Mouse (Mus musculus): ENCODE data around the gene Ulk4. TPM values are rescaled to one million over a fixed set of nuclear protein-coding genes. Genes with fewer than 3 reads are reported as not detected.

The Ulk4 gene
- polyA plus RNA-seq, 1 experiment from 2014 or later, result 179 TPM

DNA sequence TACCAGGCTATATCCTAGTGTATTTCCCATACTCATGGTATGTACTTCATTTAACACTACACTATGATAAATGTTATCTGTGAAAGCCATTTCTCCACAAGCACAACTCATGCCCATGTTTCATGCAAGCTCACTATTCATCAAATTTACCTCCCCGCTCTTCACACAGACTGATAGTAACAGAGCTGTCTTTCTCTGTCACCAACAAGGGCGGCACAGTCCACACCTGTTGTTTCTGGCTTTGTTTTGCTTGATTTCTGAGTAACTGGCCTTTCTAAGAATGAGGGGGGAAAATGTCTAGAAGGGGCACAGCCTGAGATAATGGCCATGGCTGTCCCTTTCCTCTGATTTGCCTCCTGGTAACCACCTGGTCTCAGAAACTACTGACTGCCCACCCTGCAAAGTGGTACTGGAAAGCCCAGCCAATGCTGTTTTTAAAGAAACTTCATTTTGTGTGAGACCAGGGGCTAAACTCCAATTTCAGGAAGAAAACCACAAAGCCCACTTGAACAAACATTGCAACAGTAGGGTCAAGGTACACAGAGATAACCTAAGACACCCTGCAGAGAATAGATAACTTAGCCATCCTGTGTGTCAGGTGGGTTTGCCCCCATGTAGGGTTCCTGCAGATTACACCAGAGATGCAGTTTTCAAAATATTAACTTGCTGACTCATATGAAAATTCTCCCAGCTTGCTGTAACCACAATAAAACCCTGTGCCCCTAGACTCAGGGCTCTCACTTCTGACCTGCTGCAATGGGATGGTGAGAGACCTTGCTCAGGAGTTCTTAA, 258.3 kb downstream of the Ulk4 start:
- Histone ChIP-seq H3K9me3 (no peaks in the 10 kb centered on the region), H3K4me3 (replicated peaks) (no peak overlapping the region), H3K9ac (no peak overlapping the region), H3K27ac (no peak overlapping the region), H3K27me3 (replicated peaks) (no peaks in the 10 kb centered on the region), H3K4me1 (0 out of 2 replicates have a peak, but pooled peaks cover 6% of the 10 kb centered on the region), H3K4me2 (no peak overlapping the region), H3K36me3 (no peaks in the 10 kb centered on the region)
- no peak for ATAC-seq (ENCODE audit: insufficient read depth, low FRiP score, low read depth)
- 85% methylated on average over 2 of the region's 2 CpGs for WGBS

DNA sequence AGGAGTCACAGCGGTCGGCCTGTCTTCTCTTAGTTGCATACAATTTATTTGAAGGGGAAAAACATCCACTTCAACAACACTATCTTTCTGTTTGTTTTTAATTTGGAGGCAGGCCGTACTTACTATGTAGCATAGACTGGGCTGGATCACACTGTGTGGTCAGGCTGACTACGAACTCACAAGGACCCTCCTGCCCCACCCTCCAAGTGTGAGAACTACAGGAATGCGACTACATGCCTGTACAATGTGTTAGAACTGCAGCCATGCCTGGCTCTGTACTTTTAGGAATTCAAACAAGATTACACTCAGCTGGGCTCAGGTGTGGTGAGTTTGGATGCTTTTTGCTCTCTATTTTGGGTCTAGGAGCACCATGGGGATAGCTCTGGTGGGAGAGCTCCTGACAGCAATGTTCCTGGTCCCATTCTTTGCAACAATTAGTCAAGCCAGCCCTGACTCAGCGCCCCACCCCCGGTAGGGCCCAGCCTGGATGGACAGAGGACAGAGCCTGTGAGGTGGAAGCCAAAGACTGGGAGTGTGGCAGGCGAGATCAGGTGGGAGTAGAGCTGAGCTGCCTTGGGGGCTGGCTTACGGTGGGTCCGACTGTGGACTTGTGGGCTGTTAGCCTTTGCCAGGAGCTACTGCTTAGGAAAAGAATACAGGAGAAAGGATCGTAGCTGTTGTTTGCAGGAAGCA, 261.0 kb downstream of the Ulk4 start:
- H3K27ac ChIP-seq, result 0 out of 2 replicates have a peak overlapping the region, but pooled peaks have one; percentile 7
- 54% methylated on average over 11 of the region's 11 CpGs for WGBS
- H3K9ac ChIP-seq, result no peak overlapping the region
- H3K36me3 ChIP-seq, result no peaks in the 10 kb centered on the region
- no peak overlapping the region for H3K4me2 ChIP-seq
- no peaks in the 10 kb centered on the region for H3K27me3 ChIP-seq (replicated peaks)
- ATAC-seq (ENCODE audit: insufficient read depth, low FRiP score, low read depth), result no peak
- 0 out of 2 replicates have a peak, but pooled peaks cover 6% of the 10 kb centered on the region for H3K4me1 ChIP-seq
- no peak overlapping the region for H3K4me3 ChIP-seq (replicated peaks)
- no peaks in the 10 kb centered on the region for H3K9me3 ChIP-seq

DNA sequence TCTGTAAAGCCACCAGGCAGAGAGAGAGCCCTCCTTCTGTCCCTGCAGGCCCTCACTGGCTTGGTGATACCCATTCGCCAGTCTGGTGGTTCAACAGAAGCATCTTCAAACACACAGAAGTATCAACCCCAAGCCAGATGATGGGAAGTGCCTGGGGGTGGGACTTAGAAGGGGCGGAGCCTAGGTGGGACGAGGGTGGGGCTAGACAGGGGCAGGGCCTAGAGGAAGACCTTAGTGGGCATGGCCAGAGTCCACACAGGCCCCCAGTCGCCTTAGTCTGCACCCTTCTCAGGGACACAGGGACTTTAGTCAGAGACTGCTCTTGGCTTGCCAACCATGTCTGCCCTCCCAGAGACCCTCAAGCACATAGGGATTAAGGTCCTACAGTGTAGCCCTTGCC, 265.5 kb downstream of the Ulk4 start:
- Histone ChIP-seq H3K4me1 (0 out of 2 replicates have a peak, but pooled peaks cover 6% of the 10 kb centered on the region), H3K36me3 (no peaks in the 10 kb centered on the region), H3K27ac (no peak overlapping the region), H3K27me3 (replicated peaks) (no peaks in the 10 kb centered on the region), H3K4me3 (replicated peaks) (no peak overlapping the region), H3K4me2 (no peak overlapping the region), H3K9ac (no peak overlapping the region), H3K9me3 (no peaks in the 10 kb centered on the region)
- WGBS, result 41% methylated on average over 4 of the region's 4 CpGs
- no peak; the same call in 1 of the 2 replicates for ATAC-seq (ENCODE audit: insufficient read depth, low FRiP score, low read depth)

DNA sequence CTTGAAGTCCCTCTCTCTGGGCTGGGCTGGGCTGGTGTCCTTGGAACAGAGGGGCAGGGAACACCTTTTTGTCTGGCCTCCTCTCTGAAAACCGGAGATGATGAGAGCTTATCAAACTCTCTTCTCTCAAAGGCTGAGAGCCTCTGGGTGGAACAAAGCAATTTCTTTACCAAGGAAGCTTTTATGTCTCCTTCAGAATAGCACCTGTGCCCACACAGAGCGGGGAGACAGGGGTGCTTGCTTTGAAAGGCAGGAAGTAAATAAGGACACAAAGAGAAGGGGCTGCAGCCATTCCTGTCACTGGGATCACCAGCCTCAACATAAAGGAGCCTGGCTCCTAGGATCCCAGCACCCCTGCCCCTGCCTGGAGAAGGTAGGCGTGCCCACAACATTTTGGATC, 266.5 kb downstream of the Ulk4 start:
- H3K4me3 ChIP-seq (replicated peaks), result no peak overlapping the region
- no peaks in the 10 kb centered on the region for H3K4me1 ChIP-seq
- no peaks in the 10 kb centered on the region for H3K36me3 ChIP-seq
- WGBS, result 60% methylated on average over 3 of the region's 3 CpGs
- H3K4me2 ChIP-seq, result no peak overlapping the region
- H3K27me3 ChIP-seq (replicated peaks), result no peaks in the 10 kb centered on the region
- H3K9ac ChIP-seq, result no peak overlapping the region
- H3K9me3 ChIP-seq, result no peaks in the 10 kb centered on the region
- H3K27ac ChIP-seq, result no peak overlapping the region
- no peak for ATAC-seq (ENCODE audit: insufficient read depth, low FRiP score, low read depth)

DNA sequence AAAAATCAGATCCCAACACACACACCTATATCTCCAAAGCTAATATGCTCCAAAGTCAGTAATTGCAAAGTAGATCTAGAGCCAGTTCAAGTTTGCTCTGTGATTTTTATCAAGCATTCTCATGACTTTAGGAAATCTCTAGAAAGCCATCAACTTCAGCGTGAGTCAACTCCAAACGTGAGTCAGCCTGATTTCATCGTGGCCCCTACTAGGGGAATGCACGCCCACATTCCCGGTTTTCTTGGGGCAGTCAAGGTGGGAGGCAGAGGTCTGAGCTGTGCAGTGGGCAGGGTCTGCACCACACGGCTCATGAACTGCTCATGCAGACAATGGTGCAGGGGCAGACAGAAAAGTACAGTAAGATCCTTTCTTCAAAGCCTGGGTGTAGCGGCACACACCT, 271.0 kb downstream of the Ulk4 start:
- H3K9ac ChIP-seq, result no peak overlapping the region
- H3K4me2 ChIP-seq, result no peak overlapping the region
- H3K36me3 ChIP-seq, result no peaks in the 10 kb centered on the region
- 66% methylated on average over 7 of the region's 7 CpGs for WGBS
- H3K4me3 ChIP-seq (replicated peaks), result no peak overlapping the region
- ATAC-seq (ENCODE audit: insufficient read depth, low FRiP score, low read depth), result no peak
- no peaks in the 10 kb centered on the region for H3K9me3 ChIP-seq
- no peak overlapping the region for H3K27ac ChIP-seq
- H3K27me3 ChIP-seq (replicated peaks), result no peaks in the 10 kb centered on the region
- H3K4me1 ChIP-seq, result 0 out of 2 replicates have a peak, but pooled peaks cover 10% of the 10 kb centered on the region

DNA sequence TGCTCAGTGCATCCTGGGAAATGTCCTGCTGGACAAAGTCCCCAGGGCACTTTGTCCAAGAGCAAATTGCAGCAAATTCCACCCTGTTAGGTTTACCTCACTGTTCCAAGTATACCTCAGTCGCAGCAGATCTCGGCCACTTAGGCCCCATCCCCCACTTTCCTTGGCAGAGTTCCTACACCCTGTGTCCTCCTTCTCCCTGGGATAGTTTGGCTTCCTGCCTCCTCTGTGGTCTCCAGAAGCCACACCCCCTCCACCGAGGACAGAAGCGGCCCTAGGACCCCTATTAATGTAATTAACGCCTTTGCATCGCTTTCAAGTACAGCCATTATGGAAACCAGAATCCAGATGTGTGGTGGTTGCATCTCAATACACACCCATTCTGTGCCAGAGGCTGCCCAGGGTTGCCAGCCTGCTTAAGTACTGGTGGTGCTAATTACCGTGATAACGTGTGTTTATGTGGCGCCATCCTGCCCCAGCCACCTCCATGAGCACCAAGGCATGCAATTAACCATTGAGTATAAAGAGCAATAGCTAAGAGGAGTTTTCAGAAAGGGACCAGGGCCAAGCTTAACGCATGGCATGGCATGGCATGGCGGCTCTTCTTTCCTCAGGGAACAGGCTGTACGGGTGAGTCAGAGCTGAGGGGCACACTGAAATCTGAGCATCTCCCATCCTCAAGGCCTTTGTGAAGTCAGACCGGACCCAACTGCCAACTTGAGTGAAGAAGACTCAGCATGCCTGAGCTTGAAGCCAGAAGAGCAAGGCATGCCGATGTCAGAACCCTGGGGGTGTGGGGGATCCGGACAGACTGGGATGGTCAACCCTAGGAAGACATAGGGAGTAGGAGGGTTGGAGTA, 275.1 kb downstream of the Ulk4 start:
- Histone ChIP-seq H3K4me1 (peaks cover 22% of the 10 kb centered on the region), H3K27me3 (replicated peaks) (no peaks in the 10 kb centered on the region), H3K9ac (no peak overlapping the region), H3K9me3 (no peaks in the 10 kb centered on the region), H3K27ac (0 out of 2 replicates have a peak overlapping the region, but pooled peaks have one; percentile 75), H3K4me3 (replicated peaks) (no peak overlapping the region), H3K36me3 (no peaks in the 10 kb centered on the region), H3K4me2 (no peak overlapping the region)
- ATAC-seq (ENCODE audit: insufficient read depth, low FRiP score, low read depth), result peak; percentile 37; the same call in 1 of the 2 replicates
- 68% methylated on average over 15 of the region's 15 CpGs for WGBS

DNA sequence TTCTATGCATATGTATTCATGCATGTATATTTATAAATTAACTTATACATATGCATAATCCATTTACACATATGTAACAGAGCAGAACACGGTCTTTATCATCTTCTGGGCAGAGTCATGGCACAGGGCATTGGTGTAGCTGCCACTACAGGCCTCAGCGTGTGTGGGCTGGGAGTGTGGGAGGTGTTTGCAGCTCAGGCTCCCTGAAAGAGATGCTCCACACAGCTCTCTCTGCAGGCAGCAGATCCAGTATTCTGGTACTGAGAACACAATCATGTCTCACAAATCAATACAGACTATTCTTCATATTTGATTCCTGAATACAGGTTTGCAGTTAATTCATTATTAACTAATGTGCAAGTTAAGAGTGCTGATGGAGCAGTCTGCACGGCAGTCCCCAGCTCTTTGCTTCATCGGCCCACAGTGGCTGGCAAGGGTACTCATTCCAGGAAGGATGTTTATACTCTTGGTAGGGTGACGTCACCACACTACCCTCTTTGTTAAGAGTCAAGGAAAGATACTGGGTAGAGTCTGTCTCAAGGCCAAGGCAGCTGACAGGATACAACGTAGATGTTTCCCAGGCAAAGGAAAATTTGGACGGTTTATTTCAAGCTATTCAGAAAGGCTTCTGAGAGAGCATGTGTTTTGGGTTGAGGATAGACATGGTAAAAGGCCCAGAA, 276.2 kb downstream of the Ulk4 start:
- peak; percentile 44; the same call in 1 of the 2 replicates for ATAC-seq (ENCODE audit: insufficient read depth, low FRiP score, low read depth)

DNA sequence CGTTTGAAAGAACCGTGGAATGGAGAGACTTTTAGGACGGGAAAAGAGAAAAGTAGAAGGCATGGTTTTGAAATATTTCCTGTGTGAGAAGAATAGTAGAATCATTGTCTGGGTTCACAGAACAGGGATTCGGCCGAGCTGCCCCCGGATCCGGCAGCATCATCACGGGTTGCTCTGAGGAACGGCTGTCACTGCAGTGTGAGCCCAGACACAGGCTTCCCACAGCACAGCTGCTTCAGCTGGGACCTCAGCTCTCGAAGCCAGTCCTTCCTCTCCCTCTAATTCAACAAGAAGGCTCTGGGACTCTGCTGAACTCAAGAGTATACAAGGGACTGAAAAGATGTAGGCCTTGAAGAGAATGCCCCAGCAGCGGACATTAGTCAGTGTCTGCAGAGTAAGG, 278.3 kb downstream of the Ulk4 start:
- H3K36me3 ChIP-seq, result no peaks in the 10 kb centered on the region
- H3K9ac ChIP-seq, result no peak overlapping the region
- peaks cover 22% of the 10 kb centered on the region for H3K4me1 ChIP-seq
- 67% methylated on average over 11 of the region's 11 CpGs for WGBS
- H3K4me2 ChIP-seq, result no peak overlapping the region
- no peaks in the 10 kb centered on the region for H3K9me3 ChIP-seq
- no peak overlapping the region for H3K27ac ChIP-seq
- no peak for ATAC-seq (ENCODE audit: insufficient read depth, low FRiP score, low read depth)
- H3K27me3 ChIP-seq (replicated peaks), result no peaks in the 10 kb centered on the region
- no peak overlapping the region for H3K4me3 ChIP-seq (replicated peaks)

More for the DNA sequence above, 276.2 kb downstream of the Ulk4 start:
- 40% methylated on average over 7 of the region's 7 CpGs for WGBS
- no peaks in the 10 kb centered on the region for H3K27me3 ChIP-seq (replicated peaks)
- no peak overlapping the region for H3K4me2 ChIP-seq
- H3K4me3 ChIP-seq (replicated peaks), result no peak overlapping the region
- H3K36me3 ChIP-seq, result no peaks in the 10 kb centered on the region
- peaks cover 22% of the 10 kb centered on the region for H3K4me1 ChIP-seq
- no peaks in the 10 kb centered on the region for H3K9me3 ChIP-seq
- no peak overlapping the region for H3K9ac ChIP-seq
- peak overlapping the region; percentile 75 for H3K27ac ChIP-seq

DNA sequence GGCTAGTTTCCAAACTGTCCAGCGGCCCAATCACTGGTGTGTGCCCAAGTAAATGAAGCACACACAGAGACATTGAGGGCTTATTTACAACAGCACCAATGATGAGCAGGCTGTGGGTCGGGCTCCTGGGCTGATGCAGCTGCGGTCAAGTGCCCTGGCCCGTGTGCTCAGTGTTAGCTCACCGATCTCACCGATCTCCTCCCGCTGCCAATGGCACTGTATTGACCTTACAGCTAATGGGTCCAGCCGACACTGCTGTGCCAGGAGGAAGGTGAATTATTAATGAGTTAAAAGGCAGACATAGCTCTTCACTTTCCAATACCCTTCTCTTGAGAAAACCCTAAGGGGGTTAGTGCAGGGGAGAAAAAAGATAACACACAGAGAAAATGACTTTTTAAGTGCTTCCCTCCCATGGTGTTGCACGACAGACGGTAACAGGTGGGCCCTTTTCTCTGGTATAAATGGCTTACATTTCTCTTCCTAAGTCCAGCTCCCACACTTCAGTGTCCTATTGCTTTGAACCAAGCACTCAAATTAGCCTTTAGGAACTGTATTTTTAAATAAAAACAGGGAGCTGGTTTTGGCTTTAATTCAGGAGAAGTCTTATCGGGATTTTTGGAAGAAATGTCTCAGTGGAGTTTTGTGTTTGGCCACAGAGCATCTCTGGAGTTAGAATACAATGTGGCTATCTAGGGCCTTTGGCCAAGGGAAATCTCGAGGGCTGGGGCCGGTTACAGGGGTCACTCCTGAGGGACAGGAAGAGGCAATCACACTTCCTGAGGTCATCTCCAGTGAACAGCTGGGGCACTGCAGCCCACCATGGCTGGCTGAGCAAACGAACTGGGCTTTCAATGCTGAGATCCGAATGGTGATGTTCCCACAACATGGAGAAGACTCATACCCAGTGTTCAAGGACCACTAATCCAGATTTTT, 282.5 kb downstream of the Ulk4 start:
- no peaks in the 10 kb centered on the region for H3K27me3 ChIP-seq (replicated peaks)
- H3K27ac ChIP-seq, result no peak overlapping the region
- no peak for ATAC-seq (ENCODE audit: insufficient read depth, low FRiP score, low read depth)
- H3K4me3 ChIP-seq (replicated peaks), result no peak overlapping the region
- H3K4me1 ChIP-seq, result peaks cover 15% of the 10 kb centered on the region; the same call in 1 of the 2 replicates
- no peaks in the 10 kb centered on the region for H3K36me3 ChIP-seq
- 61% methylated on average over 15 of the region's 15 CpGs for WGBS
- H3K4me2 ChIP-seq, result no peak overlapping the region
- no peaks in the 10 kb centered on the region for H3K9me3 ChIP-seq
- no peak overlapping the region for H3K9ac ChIP-seq

DNA sequence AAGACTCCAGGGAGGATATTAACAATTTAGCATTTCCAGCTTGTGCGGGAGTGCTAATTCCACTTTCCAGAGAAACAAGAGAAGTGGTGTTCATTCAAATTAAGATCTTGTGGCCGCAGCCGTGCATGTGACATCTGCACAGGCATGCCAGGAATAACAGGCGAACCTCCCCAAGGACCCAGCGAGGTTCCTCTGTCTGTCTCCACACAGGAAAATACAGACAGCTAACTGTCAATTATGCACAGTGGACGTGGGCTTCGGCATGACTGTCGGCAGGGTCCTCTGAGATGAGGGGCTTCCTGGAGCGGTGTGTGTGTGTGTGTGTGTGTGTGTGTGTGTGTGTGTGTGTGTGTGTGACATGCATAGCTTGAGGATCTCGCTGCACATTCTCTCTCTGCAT, 284.0 kb downstream of the Ulk4 start:
- ATAC-seq (ENCODE audit: insufficient read depth, low FRiP score, low read depth), result no peak
- H3K4me3 ChIP-seq (replicated peaks), result no peak overlapping the region
- peaks cover 22% of the 10 kb centered on the region for H3K4me1 ChIP-seq
- no peak overlapping the region for H3K4me2 ChIP-seq
- WGBS, result 78% methylated on average over 10 of the region's 10 CpGs
- no peaks in the 10 kb centered on the region for H3K9me3 ChIP-seq
- H3K9ac ChIP-seq, result no peak overlapping the region
- no peak overlapping the region for H3K27ac ChIP-seq
- H3K27me3 ChIP-seq (replicated peaks), result no peaks in the 10 kb centered on the region
- no peaks in the 10 kb centered on the region for H3K36me3 ChIP-seq

Measured in stomach, embryonic 15.5 days (tissue).